Mouse (Mus musculus): ENCODE data around the gene Hs3st3a1. TPM values are rescaled to one million over a fixed set of nuclear protein-coding genes. Genes with fewer than 3 reads are reported as not detected.

The Hs3st3a1 gene
- polyA plus RNA-seq, 1 experiment from 2014 or later = 2.6 TPM

- no peaks in the 10 kb centered on the region for H3K9me3 ChIP-seq
- ATAC-seq (ENCODE audit: insufficient number of reproducible peaks, low FRiP score, low TSS enrichment, low read depth) = no peak
- WGBS = 88% methylated on average over 8 of the region's 8 CpGs
Observed at GRCm38 (mm10) chr11:64523993-64524570, 89.0 kb downstream of the Hs3st3a1 start.

GRCm38 (mm10) chr11:64537230-64537629 is 102.1 kb downstream of the Hs3st3a1 start:
- Histone ChIP-seq H3K9ac (no peak overlapping the region), H3K4me2 (no peak overlapping the region), H3K4me3 (no peak overlapping the region), H3K27ac (no peak overlapping the region), H3K9me3 (no peaks in the 10 kb centered on the region), H3K36me3 (no peaks in the 10 kb centered on the region), H3K27me3 (0 out of 2 replicates have a peak, but pooled peaks cover 8% of the 10 kb centered on the region), H3K4me1 (no peaks in the 10 kb centered on the region)
- WGBS = 95% methylated on average over 3 of the region's 3 CpGs
- ATAC-seq (ENCODE audit: insufficient number of reproducible peaks, low FRiP score, low TSS enrichment, low read depth) = no peak

More at GRCm38 (mm10) chr11:64523993-64524570, 89.0 kb downstream of the Hs3st3a1 start:
- H3K9ac ChIP-seq = no peak overlapping the region
- H3K4me3 ChIP-seq = no peak overlapping the region
- peaks cover 22% of the 10 kb centered on the region for H3K27me3 ChIP-seq
- H3K4me2 ChIP-seq = no peak overlapping the region
- no peaks in the 10 kb centered on the region for H3K36me3 ChIP-seq
- no peak overlapping the region for H3K27ac ChIP-seq
- H3K4me1 ChIP-seq = no peaks in the 10 kb centered on the region

GRCm38 (mm10) chr11:64541866-64542265 is 106.7 kb downstream of the Hs3st3a1 start:
- 0 out of 2 replicates have a peak, but pooled peaks cover 7% of the 10 kb centered on the region for H3K4me1 ChIP-seq
- WGBS = 82% methylated on average over 9 of the region's 9 CpGs
- H3K4me2 ChIP-seq = no peak overlapping the region
- no peak overlapping the region for H3K9ac ChIP-seq
- peaks cover 14% of the 10 kb centered on the region; the same call in 1 of the 2 replicates for H3K27me3 ChIP-seq
- H3K36me3 ChIP-seq = no peaks in the 10 kb centered on the region
- no peak overlapping the region for H3K4me3 ChIP-seq
- H3K27ac ChIP-seq = no peak overlapping the region
- H3K9me3 ChIP-seq = no peaks in the 10 kb centered on the region
- no peak for ATAC-seq (ENCODE audit: insufficient number of reproducible peaks, low FRiP score, low TSS enrichment, low read depth)

DNA sequence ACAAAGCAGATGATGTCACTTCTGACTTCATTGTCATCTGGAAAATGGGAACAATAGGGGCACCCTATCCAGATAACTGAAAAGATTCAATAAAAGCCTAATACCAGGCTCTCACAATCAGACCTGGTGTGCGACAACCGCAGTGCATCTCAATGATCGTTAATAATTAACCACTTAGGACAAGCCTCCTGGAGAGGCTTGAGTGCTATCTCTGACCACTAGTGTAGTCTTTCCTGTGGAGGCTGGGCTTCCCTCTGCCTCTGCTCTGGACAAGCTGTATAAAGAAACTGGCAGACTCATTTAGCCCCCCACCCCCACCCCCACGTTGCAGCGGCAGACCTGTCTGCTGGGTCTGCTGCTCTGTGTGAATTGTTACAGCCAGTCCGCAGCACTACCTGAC is 107.2 kb downstream of the Hs3st3a1 start:
- ATAC-seq (ENCODE audit: insufficient number of reproducible peaks, low FRiP score, low TSS enrichment, low read depth) = no peak
- WGBS = 41% methylated on average over 6 of the region's 6 CpGs
- Histone ChIP-seq H3K9ac (no peak overlapping the region), H3K36me3 (no peaks in the 10 kb centered on the region), H3K4me3 (no peak overlapping the region), H3K4me2 (no peak overlapping the region), H3K27me3 (peaks cover 14% of the 10 kb centered on the region; the same call in 1 of the 2 replicates), H3K4me1 (0 out of 2 replicates have a peak, but pooled peaks cover 7% of the 10 kb centered on the region), H3K27ac (no peak overlapping the region), H3K9me3 (no peaks in the 10 kb centered on the region)

DNA sequence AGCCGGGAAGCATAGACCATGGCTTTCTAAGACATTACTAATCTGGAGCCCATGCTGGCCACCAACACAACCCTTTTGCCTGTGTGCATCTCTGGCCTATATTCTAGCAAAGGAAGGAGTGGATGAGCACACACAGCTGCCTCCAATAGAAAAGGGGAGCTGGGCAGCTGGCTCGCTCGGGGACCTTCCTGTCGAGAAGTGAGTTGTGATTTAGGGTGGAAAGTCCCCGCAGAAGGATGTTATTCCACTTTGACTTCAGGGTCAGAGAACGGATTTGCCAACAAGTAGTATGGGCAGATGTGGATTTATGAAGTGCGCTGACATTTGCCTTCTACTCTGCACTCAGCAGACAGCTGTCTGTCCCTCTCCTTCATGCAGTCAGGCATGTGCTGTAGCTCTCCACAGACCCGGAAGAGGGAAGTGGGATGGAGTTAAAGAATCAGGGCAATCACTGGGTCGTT is 108.1 kb downstream of the Hs3st3a1 start:
- no peak overlapping the region for H3K4me3 ChIP-seq
- H3K36me3 ChIP-seq = no peaks in the 10 kb centered on the region
- no peak overlapping the region for H3K27ac ChIP-seq
- WGBS = 27% methylated on average over 9 of the region's 9 CpGs
- H3K4me2 ChIP-seq = no peak overlapping the region
- no peak overlapping the region for H3K9ac ChIP-seq
- no peaks in the 10 kb centered on the region for H3K9me3 ChIP-seq
- 0 out of 2 replicates have a peak, but pooled peaks cover 7% of the 10 kb centered on the region for H3K4me1 ChIP-seq
- no peak for ATAC-seq (ENCODE audit: insufficient number of reproducible peaks, low FRiP score, low TSS enrichment, low read depth)
- H3K27me3 ChIP-seq = peaks cover 14% of the 10 kb centered on the region; the same call in 1 of the 2 replicates

DNA sequence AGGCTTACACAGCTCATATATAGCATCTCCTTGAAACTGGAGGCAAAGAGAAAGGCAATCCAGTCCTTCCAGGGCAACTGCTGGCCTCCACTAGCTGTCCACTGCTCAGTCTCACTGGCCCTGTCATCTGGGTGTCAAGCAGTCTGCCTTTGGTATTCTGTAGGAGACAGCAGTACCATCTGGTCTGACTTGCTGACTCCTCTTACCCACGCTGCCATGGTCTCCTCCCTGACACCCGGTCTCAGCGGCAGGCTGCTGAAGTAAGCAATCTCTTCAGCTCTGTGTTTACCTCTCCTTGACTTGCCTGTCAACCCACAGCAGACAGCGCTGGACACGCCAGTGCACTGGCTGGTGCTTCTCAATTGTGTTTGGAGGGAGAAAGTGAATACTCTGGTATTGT is 109.1 kb downstream of the Hs3st3a1 start:
- Histone ChIP-seq H3K4me1 (0 out of 2 replicates have a peak, but pooled peaks cover 7% of the 10 kb centered on the region), H3K9ac (no peak overlapping the region), H3K27me3 (peaks cover 14% of the 10 kb centered on the region; the same call in 1 of the 2 replicates), H3K36me3 (no peaks in the 10 kb centered on the region), H3K4me2 (no peak overlapping the region), H3K9me3 (no peaks in the 10 kb centered on the region), H3K4me3 (no peak overlapping the region), H3K27ac (no peak overlapping the region)
- WGBS = 64% methylated on average over 5 of the region's 5 CpGs
- ATAC-seq (ENCODE audit: insufficient number of reproducible peaks, low FRiP score, low TSS enrichment, low read depth) = no peak

- ATAC-seq (ENCODE audit: insufficient number of reproducible peaks, low FRiP score, low TSS enrichment, low read depth) = no peak
Observed at GRCm38 (mm10) chr11:64549380-64549779, 114.2 kb downstream of the Hs3st3a1 start.

GRCm38 (mm10) chr11:64549955-64550354 is 114.8 kb downstream of the Hs3st3a1 start:
- no peak for ATAC-seq (ENCODE audit: insufficient number of reproducible peaks, low FRiP score, low TSS enrichment, low read depth)

More at GRCm38 (mm10) chr11:64549380-64549779, 114.2 kb downstream of the Hs3st3a1 start:
- 0 out of 2 replicates have a peak, but pooled peaks cover 4% of the 10 kb centered on the region for H3K27me3 ChIP-seq
- H3K4me3 ChIP-seq = no peak overlapping the region
- no peak overlapping the region for H3K27ac ChIP-seq
- no peak overlapping the region for H3K4me2 ChIP-seq
- H3K36me3 ChIP-seq = no peaks in the 10 kb centered on the region
- no peak overlapping the region for H3K9ac ChIP-seq
- WGBS = 36% methylated on average over 7 of the region's 7 CpGs
- no peaks in the 10 kb centered on the region for H3K4me1 ChIP-seq
- no peaks in the 10 kb centered on the region for H3K9me3 ChIP-seq

DNA sequence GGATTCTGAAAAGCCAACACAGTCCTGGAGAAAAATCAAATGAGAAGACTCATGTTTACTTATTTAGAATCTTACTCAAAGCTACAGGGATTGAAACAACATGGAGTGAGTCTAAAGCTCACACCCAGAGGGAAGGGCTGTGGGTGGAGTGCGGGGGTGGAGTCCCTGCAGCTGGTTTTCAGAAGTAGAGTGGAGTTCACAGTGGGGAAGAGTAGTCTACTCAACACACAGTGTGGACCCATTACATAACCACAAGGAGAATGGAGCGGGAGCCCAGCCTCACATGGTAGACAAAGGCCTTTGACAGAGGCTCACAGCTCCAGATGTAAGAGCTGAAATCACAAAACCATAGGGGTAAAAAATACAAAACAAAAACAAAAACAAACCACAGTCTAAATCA is 123.2 kb downstream of the Hs3st3a1 start:
- no peak for ATAC-seq (ENCODE audit: insufficient number of reproducible peaks, low FRiP score, low TSS enrichment, low read depth)
- Histone ChIP-seq H3K9ac (no peak overlapping the region), H3K4me2 (no peak overlapping the region), H3K4me3 (no peak overlapping the region), H3K9me3 (no peaks in the 10 kb centered on the region), H3K4me1 (no peaks in the 10 kb centered on the region), H3K27ac (no peak overlapping the region), H3K36me3 (no peaks in the 10 kb centered on the region), H3K27me3 (no peaks in the 10 kb centered on the region)
- WGBS = 87% methylated on average over 2 of the region's 2 CpGs

More at GRCm38 (mm10) chr11:64549955-64550354, 114.8 kb downstream of the Hs3st3a1 start:
- Histone ChIP-seq H3K9me3 (no peaks in the 10 kb centered on the region), H3K4me2 (no peak overlapping the region), H3K27ac (no peak overlapping the region), H3K9ac (no peak overlapping the region), H3K27me3 (0 out of 2 replicates have a peak, but pooled peaks cover 4% of the 10 kb centered on the region), H3K4me1 (no peaks in the 10 kb centered on the region), H3K4me3 (no peak overlapping the region), H3K36me3 (no peaks in the 10 kb centered on the region)
- WGBS = 38% methylated on average over 8 of the region's 8 CpGs

DNA sequence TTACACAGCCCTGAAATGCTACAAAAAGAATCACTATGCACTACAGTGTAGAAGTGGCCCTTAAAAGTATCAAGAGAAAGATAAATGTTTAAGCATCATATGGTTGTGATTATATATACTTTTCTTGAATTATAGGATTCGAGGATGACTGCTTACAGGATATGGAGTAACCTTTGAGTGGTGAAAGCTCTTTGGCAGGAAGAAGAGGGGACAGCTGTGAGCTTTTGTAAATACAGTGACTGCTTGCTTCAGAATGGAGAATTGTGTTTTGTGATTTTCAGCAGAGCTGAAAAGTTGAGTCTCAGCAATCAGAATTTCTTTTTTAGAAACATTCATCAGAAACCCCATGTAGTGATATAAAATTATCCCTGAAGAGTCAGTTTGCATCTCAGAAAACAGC is 124.3 kb downstream of the Hs3st3a1 start:
- Histone ChIP-seq H3K36me3 (no peaks in the 10 kb centered on the region), H3K9me3 (no peaks in the 10 kb centered on the region), H3K9ac (no peak overlapping the region), H3K27ac (no peak overlapping the region), H3K4me3 (no peak overlapping the region), H3K27me3 (no peaks in the 10 kb centered on the region), H3K4me1 (no peaks in the 10 kb centered on the region), H3K4me2 (no peak overlapping the region)
- WGBS = 41% methylated on average over 1 of the region's 1 CpGs
- ATAC-seq (ENCODE audit: insufficient number of reproducible peaks, low FRiP score, low TSS enrichment, low read depth) = no peak

DNA sequence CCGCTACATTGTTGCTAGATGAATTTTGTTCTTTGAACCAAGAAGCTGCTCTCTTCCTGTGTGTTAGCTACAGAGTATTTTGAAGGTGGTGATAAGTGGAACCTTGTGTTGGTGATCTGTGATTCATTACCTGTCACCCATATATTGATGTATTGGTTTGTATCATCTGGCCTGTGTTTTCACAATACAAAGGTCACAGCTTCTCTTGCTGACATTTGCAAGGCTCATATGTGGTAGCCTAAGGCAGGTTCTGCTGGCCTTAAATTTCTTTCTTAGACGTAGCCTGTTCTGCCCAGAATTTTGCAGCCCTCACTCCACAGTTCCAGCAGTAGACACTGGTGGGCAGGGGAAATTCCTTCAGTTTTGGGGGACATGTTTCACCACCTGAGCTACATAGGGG is 125.3 kb downstream of the Hs3st3a1 start:
- no peak overlapping the region for H3K9ac ChIP-seq
- 60% methylated on average over 2 of the region's 2 CpGs for WGBS
- H3K36me3 ChIP-seq = no peaks in the 10 kb centered on the region
- no peaks in the 10 kb centered on the region for H3K4me1 ChIP-seq
- ATAC-seq (ENCODE audit: insufficient number of reproducible peaks, low FRiP score, low TSS enrichment, low read depth) = no peak
- no peaks in the 10 kb centered on the region for H3K9me3 ChIP-seq
- no peaks in the 10 kb centered on the region for H3K27me3 ChIP-seq
- H3K27ac ChIP-seq = no peak overlapping the region
- no peak overlapping the region for H3K4me3 ChIP-seq
- H3K4me2 ChIP-seq = no peak overlapping the region

DNA sequence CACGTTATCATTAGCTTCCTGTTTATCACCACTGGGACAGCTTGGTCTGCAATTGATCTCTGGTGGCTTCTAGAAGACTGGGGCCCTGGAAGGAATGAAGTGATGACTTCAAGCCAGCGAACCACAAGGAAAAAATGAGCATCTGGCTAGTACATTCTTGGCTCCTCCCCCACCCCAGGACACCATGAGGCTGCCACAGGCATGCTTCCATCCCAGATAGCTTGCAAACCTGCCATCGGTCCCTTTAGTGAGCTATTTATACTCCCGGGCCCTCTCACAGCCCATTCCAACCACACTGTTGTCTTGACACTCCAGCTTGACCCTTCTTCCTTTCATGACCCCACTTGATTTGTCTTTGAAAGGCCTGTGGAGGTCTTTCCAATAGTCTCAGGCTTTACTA is 127.6 kb downstream of the Hs3st3a1 start:
- no peak for ATAC-seq (ENCODE audit: insufficient number of reproducible peaks, low FRiP score, low TSS enrichment, low read depth)
- no peaks in the 10 kb centered on the region for H3K4me1 ChIP-seq
- H3K27me3 ChIP-seq = no peaks in the 10 kb centered on the region
- H3K27ac ChIP-seq = no peak overlapping the region
- WGBS = 36% methylated on average over 4 of the region's 4 CpGs
- no peaks in the 10 kb centered on the region for H3K36me3 ChIP-seq
- no peak overlapping the region for H3K4me3 ChIP-seq
- no peak overlapping the region for H3K9ac ChIP-seq
- no peaks in the 10 kb centered on the region for H3K9me3 ChIP-seq
- no peak overlapping the region for H3K4me2 ChIP-seq

Data from limb, embryonic 15.5 days (tissue).